Mouse (Mus musculus) CH12.LX (cell line): Measurements from ENCODE around the gene Tph1.

Experiments
- CTCF ChIP-seq, 2 experiments: IDR thresholded peaks in 1 of 2; conservative IDR thresholded peaks in 1 of 2; 2 replicates each; pipeline ENCODE4 v1.5.1; 2011 to 2012; ENCODE audit warnings: low read depth in 2 of 2, low read length in 2 of 2, improper control_type of control experiment in 1 of 2, inconsistent platforms in 1 of 2, mild to moderate bottlenecking in 1 of 2, moderate library complexity in 1 of 2
- POLR2A ChIP-seq: IDR thresholded peaks from 2 replicates; pipeline ENCODE4 v1.6.1; 2011; ENCODE audit warnings: low read depth, mild to moderate bottlenecking, improper control_type of control experiment, low read length
- TCF12 ChIP-seq: IDR thresholded peaks from 2 replicates; pipeline ENCODE4 v1.6.1; 2014; ENCODE audit warnings: low read depth, mild to moderate bottlenecking, inconsistent platforms, low read length, improper control_type of control experiment
- ZNF384 ChIP-seq: IDR thresholded peaks from 2 replicates; pipeline ENCODE4 v1.6.1; 2012; ENCODE audit warnings: low read depth, low read length, improper control_type of control experiment, inconsistent platforms

- TF ChIP-seq ZNF384: no peak
- TF ChIP-seq CTCF (conservative IDR thresholded peaks at IDR 0.05 in 1 of 2, IDR thresholded peaks at IDR 0.05 in 1 of 2; ENCODE audit: low read depth in 2 of 2, low read length in 2 of 2): no peak
- TF ChIP-seq TCF12: no peak
- no peak for TF ChIP-seq POLR2A
Measured at GRCm38 (mm10) chr7:46603051-46603450, 69.3 kb downstream of the Tph1 start.
